Mouse (Mus musculus): ENCODE results near the gene Gbgt1. TPM values are rescaled to one million over a fixed set of nuclear protein-coding genes. Genes with fewer than 3 reads are reported as not detected.

The Gbgt1 gene
- polyA plus RNA-seq, 1 experiment from 2014 or later, result 0.50 TPM

Other genes with a start within 250 kb of the Gbgt1 start
- 0.13 and 0.14 TPM in 2 replicates for gene Ppp1r26, start 50.1 kb upstream of the Gbgt1 start, polyA plus RNA-seq (2015; fragmentation: Nextera tagmentation; extraction: Ambion mirVana)
- gene 1700007K13Rik, start 30.6 kb upstream of the Gbgt1 start, polyA plus RNA-seq (2015; fragmentation: Nextera tagmentation; extraction: Ambion mirVana), result not detected in 2 replicates
- gene Mrps2, start 28.8 kb upstream of the Gbgt1 start, polyA plus RNA-seq (2015; fragmentation: Nextera tagmentation; extraction: Ambion mirVana), result 23.5 and 23.7 TPM in 2 replicates
- 0.37 and 0.82 TPM in 2 replicates for gene Gm10134, start 9.2 kb downstream of the Gbgt1 start, polyA plus RNA-seq (2015; fragmentation: Nextera tagmentation; extraction: Ambion mirVana)
- gene Ralgds, start 16.2 kb downstream of the Gbgt1 start, polyA plus RNA-seq (2015; fragmentation: Nextera tagmentation; extraction: Ambion mirVana), result 1.8 and 2.2 TPM in 2 replicates
- gene Cel, start 66.5 kb downstream of the Gbgt1 start, polyA plus RNA-seq (2015; fragmentation: Nextera tagmentation; extraction: Ambion mirVana), result 0.45 and 5.1 TPM in 2 replicates
- gene Gtf3c5, start 86.9 kb downstream of the Gbgt1 start, polyA plus RNA-seq (2015; fragmentation: Nextera tagmentation; extraction: Ambion mirVana), result 12.6 and 14.3 TPM in 2 replicates
- 88.2 and 91.9 TPM in 2 replicates for gene Gfi1b, start 125.1 kb downstream of the Gbgt1 start, polyA plus RNA-seq (2015; fragmentation: Nextera tagmentation; extraction: Ambion mirVana)
- 8.9 and 10.0 TPM in 2 replicates for gene Tsc1, start 144.3 kb downstream of the Gbgt1 start, polyA plus RNA-seq (2015; fragmentation: Nextera tagmentation; extraction: Ambion mirVana)
- 2.5 and 2.9 TPM in 2 replicates for gene Spaca9, start 202.8 kb downstream of the Gbgt1 start, polyA plus RNA-seq (2015; fragmentation: Nextera tagmentation; extraction: Ambion mirVana)
- gene Ak8, start 203.3 kb downstream of the Gbgt1 start, polyA plus RNA-seq (2015; fragmentation: Nextera tagmentation; extraction: Ambion mirVana), result 0.45 and 0.61 TPM in 2 replicates

Data from liver, embryonic 15.5 days (tissue).